Mouse (Mus musculus) c-Kit-positive CD71-positive TER-119-negative erythroid progenitor cells, embryonic 14.5 days (primary cell): ENCODE data around the gene Arl6ip1.
"Not testable (repeated sequence)": the region's sequence is repeated elsewhere in the genome, so short reads cannot be mapped to it uniquely, and the experiment has no call there.

ENCODE experiments used
- DNase-seq: peaks from one replicate; pipeline ENCODE4 v3.0.0-alpha.2; 2013; ENCODE audit warnings: low read depth

The Arl6ip1 gene

GRCm38 (mm10) chr7:118129430-118130041 lies at the start of gene Arl6ip1:
Arl6ip1 (minus strand) TSS chr7:118129662.
- DNase-seq = peak; percentile 98

- DNase-seq = no peak
These were observed 46.4 kb upstream of the Arl6ip1 start for GRCm38 (mm10) chr7:118175821-118176355.

- not testable (repeated sequence) for DNase-seq
These were observed 40.7 kb upstream of the Arl6ip1 start for GRCm38 (mm10) chr7:118170125-118170524.

GRCm38 (mm10) chr7:118163006-118163405 lies 33.5 kb upstream of the Arl6ip1 start:
- DNase-seq = no peak

GRCm38 (mm10) chr7:118160121-118160520 lies 30.7 kb upstream of the Arl6ip1 start:
- DNase-seq = no peak

- DNase-seq = no peak
These were observed 27.0 kb upstream of the Arl6ip1 start for GRCm38 (mm10) chr7:118156461-118156860.

GRCm38 (mm10) chr7:118154150-118154549 lies 24.7 kb upstream of the Arl6ip1 start:
- DNase-seq = no peak

- DNase-seq = peak; percentile 29
These were observed 14.1 kb upstream of the Arl6ip1 start for GRCm38 (mm10) chr7:118143602-118144001.

GRCm38 (mm10) chr7:118143123-118143522 lies 13.7 kb upstream of the Arl6ip1 start:
- peak; percentile 38 for DNase-seq

- DNase-seq = no peak
These were observed 11.8 kb upstream of the Arl6ip1 start for GRCm38 (mm10) chr7:118141271-118141670.

- DNase-seq = no peak
These were observed 5.7 kb upstream of the Arl6ip1 start for GRCm38 (mm10) chr7:118135128-118135527.

- DNase-seq = no peak
These were observed 485 bp downstream of the Arl6ip1 start for GRCm38 (mm10) chr7:118128925-118129429.

GRCm38 (mm10) chr7:118126219-118126875 lies 3.1 kb downstream of the Arl6ip1 start:
- DNase-seq = no peak

- DNase-seq = no peak
These were observed 3.7 kb downstream of the Arl6ip1 start for GRCm38 (mm10) chr7:118125736-118126135.

- no peak for DNase-seq
These were observed 5.7 kb downstream of the Arl6ip1 start for GRCm38 (mm10) chr7:118123512-118124411.

- no peak for DNase-seq
These were observed 7.2 kb downstream of the Arl6ip1 start for GRCm38 (mm10) chr7:118122235-118122634.

- DNase-seq = no peak
These were observed 8.8 kb downstream of the Arl6ip1 start for GRCm38 (mm10) chr7:118120654-118121053.

- no peak for DNase-seq
These were observed 9.5 kb downstream of the Arl6ip1 start for GRCm38 (mm10) chr7:118119946-118120345.

- DNase-seq = no peak
These were observed 10.3 kb downstream of the Arl6ip1 start for GRCm38 (mm10) chr7:118119142-118119541.

GRCm38 (mm10) chr7:118118426-118118825 lies 11.0 kb downstream of the Arl6ip1 start:
- no peak for DNase-seq

- no peak for DNase-seq
These were observed 11.8 kb downstream of the Arl6ip1 start for GRCm38 (mm10) chr7:118117539-118118210.
